Comparison of ENCODE assay signal across 27 mouse cellular contexts in the genomic region with DNA sequence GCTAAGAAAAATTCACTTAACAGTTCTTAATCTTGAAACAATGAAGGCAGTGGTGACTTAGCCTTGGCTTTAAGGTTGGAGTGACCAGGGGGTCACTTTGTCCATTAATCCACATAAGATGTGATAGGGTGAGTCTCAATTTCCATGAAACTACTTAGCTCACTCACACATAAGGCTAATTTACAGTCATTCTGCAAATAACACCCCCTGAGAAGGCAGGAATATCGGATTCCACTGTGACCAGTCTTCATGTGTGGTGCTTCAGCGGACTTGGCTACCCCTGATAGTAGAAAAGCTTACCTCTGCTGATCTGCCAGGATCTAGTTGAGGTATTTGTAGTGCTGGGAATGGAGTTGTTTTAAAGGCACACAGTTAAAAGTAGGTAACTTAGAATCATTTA. TPM values are rescaled to one million over a fixed set of nuclear protein-coding genes. Genes with fewer than 3 reads are reported as not detected.
"Had no signal": no experiment of that assay in that cellular context is flagged by ENCODE, and none has a peak within 500 bp of the region (broad histone marks: within the 10 kb centered on the region; RNA-seq: fewer than 3 reads in every experiment).

No protein-coding gene starts in this region.

- H3K27me3 ChIP-seq: forebrain, embryonic 15.5 days; heart, embryonic 13.5 days; heart, embryonic 15.5 days; hindbrain, embryonic 13.5 days; hindbrain, embryonic 15.5 days; limb, embryonic 13.5 days; limb, embryonic 15.5 days; liver, embryonic 12.5 days had no signal

- H3K27ac ChIP-seq: forebrain, embryonic 15.5 days; heart, adult 2 months; heart, embryonic 15.5 days; hindbrain, embryonic 13.5 days; hindbrain, embryonic 15.5 days; hindbrain, postnatal 0 days; limb, embryonic 13.5 days; limb, embryonic 15.5 days; liver, embryonic 12.5 days; liver, embryonic 14.5 days had no signal

- H3K4me2 ChIP-seq: forebrain, embryonic 15.5 days; heart, embryonic 11.5 days; heart, embryonic 13.5 days; heart, embryonic 15.5 days; hindbrain, embryonic 13.5 days; hindbrain, embryonic 15.5 days; limb, embryonic 13.5 days; limb, embryonic 15.5 days; liver, embryonic 12.5 days had no signal

- H3K9me3 ChIP-seq: forebrain, embryonic 15.5 days; heart, embryonic 13.5 days; heart, embryonic 15.5 days; hindbrain, embryonic 13.5 days; hindbrain, embryonic 15.5 days; limb, embryonic 13.5 days; limb, embryonic 15.5 days; liver, embryonic 12.5 days had no signal

- H3K36me3 ChIP-seq: forebrain, embryonic 15.5 days; hindbrain, embryonic 13.5 days; hindbrain, embryonic 15.5 days; limb, embryonic 15.5 days; liver, embryonic 12.5 days had no signal

- H3K4me1 ChIP-seq: forebrain, embryonic 15.5 days; hindbrain, embryonic 13.5 days; hindbrain, embryonic 15.5 days; liver, embryonic 12.5 days had no signal

- DNase-seq: forebrain, postnatal 0 days; gastrocnemius, postnatal 10 days; gastrocnemius, postnatal 36 days; heart, adult 11 months; heart, adult 2 months; heart, postnatal 14 days; heart, postnatal 36 days; kidney, adult 2 months; kidney, adult 9 months; kidney, postnatal 25 days; layer of hippocampus, adult 9-11 months; layer of hippocampus, postnatal 36 days; left cerebral cortex, postnatal 4 days had no signal

- H3K4me3 ChIP-seq: forebrain, embryonic 15.5 days; heart, adult 2 months; heart, embryonic 13.5 days; heart, embryonic 15.5 days; hindbrain, embryonic 13.5 days; hindbrain, embryonic 15.5 days; limb, embryonic 13.5 days; limb, embryonic 15.5 days; liver, embryonic 12.5 days had no signal

- H3K9ac ChIP-seq: forebrain, embryonic 15.5 days; forebrain, postnatal 0 days; heart, embryonic 13.5 days; heart, embryonic 15.5 days; hindbrain, embryonic 13.5 days; hindbrain, embryonic 15.5 days; limb, embryonic 13.5 days; limb, embryonic 15.5 days; liver, embryonic 12.5 days; liver, embryonic 14.5 days had no signal

- ATAC-seq: forebrain, embryonic 15.5 days; forebrain, postnatal 0 days; hindbrain, postnatal 0 days; intestine, embryonic 16.5 days; liver, embryonic 12.5 days had no signal

RNA-seq across cellular contexts. Expression of a gene that starts 35.0 kb away (rescaled TPM):
- total RNA-seq: hematopoietic stem cell, adult 5-6 weeks had no signal
- polyA plus RNA-seq: liver, adult 2 months had no signal
